Mouse (Mus musculus): ENCODE results near the gene Ndst4. TPM values are rescaled to one million over a fixed set of nuclear protein-coding genes. Genes with fewer than 3 reads are reported as not detected.

The Ndst4 gene
- polyA plus RNA-seq, 1 experiment from 2014 or later: 0.06 TPM

DNA sequence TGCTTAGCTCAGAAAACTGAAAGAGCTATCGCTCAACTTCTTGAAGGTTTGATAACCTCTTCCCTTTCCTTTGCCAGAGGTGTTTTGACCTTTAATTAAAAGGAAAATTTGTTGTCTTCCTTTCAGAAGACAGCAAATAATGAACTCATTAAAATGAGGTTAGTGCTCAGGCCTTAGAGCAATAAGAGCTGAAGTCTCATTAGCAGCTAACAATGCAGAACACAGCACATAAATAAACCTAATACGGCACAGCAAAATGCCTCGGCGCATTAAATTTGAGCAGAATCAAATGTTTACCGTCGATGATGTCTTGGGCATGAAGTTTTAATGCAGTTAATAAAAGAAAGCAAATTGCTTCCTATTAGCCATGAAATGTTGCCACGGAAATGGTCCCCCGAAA lies 129.5 kb downstream of the Ndst4 start:
- ATAC-seq (no peak), DNase-seq (ENCODE audit: low spot score) (no peak)
- H3K9ac ChIP-seq (replicated peaks; ENCODE audit: low read depth): no peak overlapping the region
- no peak overlapping the region for H3K4me3 ChIP-seq (ENCODE audit: low read depth, low read length)
- H3K4me1 ChIP-seq (ENCODE audit: insufficient read depth, low read depth, low read length): no peaks in the 10 kb centered on the region
- H3K27ac ChIP-seq (ENCODE audit: low read length): no peak overlapping the region
- H3K9me3 ChIP-seq (ENCODE audit: low read length): no peaks in the 10 kb centered on the region
- no peak overlapping the region for H3K4me2 ChIP-seq (replicated peaks; ENCODE audit: low read depth, low read length)
- no peaks in the 10 kb centered on the region for H3K36me3 ChIP-seq (ENCODE audit: insufficient read depth, low read length)
- WGBS: 84% methylated on average over 8 of the region's 8 CpGs
- H3K27me3 ChIP-seq (replicated peaks; ENCODE audit: insufficient read depth, low read length): no peaks in the 10 kb centered on the region
- TF ChIP-seq CTCF (IDR thresholded peaks at IDR 0.05) (no peak), EP300 (IDR thresholded peaks at IDR 0.05) (no peak)

DNA sequence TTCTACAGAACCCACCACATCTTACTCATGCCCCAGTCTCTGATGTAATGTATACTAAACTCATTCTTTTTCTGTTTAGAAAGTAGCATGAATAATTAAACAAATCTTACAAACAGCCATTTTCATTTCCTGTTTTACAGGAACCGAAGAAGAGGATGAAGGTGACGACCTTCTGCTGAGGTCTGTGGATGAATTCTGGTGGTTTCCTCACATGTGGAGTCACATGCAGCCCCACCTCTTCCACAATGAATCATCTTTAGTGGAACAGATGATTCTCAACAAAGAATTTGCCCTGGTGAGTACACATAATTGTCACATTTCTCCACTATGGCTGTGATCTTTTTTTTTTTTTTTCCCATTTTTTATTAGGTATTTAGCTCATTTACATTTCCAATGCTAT lies 166.7 kb downstream of the Ndst4 start:
- DNase-seq (ENCODE audit: low spot score) (no peak), ATAC-seq (no peak)
- TF ChIP-seq EP300 (IDR thresholded peaks at IDR 0.05): no peak
- H3K9me3 ChIP-seq (ENCODE audit: low read length): no peaks in the 10 kb centered on the region
- H3K27me3 ChIP-seq (replicated peaks; ENCODE audit: insufficient read depth, low read length): no peaks in the 10 kb centered on the region
- H3K4me2 ChIP-seq (replicated peaks; ENCODE audit: low read depth, low read length): no peak overlapping the region
- H3K27ac ChIP-seq (ENCODE audit: low read length): no peak overlapping the region
- no peaks in the 10 kb centered on the region for H3K36me3 ChIP-seq (ENCODE audit: insufficient read depth, low read length)
- WGBS: 40% methylated on average over 2 of the region's 2 CpGs
- no peaks in the 10 kb centered on the region for H3K4me1 ChIP-seq (ENCODE audit: insufficient read depth, low read depth, low read length)
- H3K9ac ChIP-seq (replicated peaks; ENCODE audit: low read depth): no peak overlapping the region
- H3K4me3 ChIP-seq (ENCODE audit: low read depth, low read length): no peak overlapping the region

DNA sequence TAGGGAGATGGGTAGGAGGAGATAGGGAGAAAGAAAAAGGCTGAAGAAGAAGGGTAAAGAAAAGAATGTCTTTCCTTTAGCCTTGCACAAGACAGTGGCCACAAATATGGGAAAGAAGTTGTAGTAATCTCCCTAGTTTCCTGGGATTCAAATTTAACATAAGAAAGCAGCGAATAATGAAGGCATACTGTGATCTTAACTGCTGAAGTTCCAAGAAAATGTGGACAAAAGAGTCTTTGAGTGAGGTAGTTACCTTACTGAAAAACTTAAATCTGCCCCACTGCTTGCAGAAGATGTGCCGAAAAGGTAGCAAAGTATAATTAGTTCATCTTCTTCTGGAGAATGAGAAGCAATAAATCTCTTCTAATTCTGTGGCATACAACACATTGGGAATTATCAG lies 228.4 kb downstream of the Ndst4 start:
- WGBS: 75% methylated on average over 2 of the region's 2 CpGs
- no peak overlapping the region for H3K4me2 ChIP-seq (replicated peaks; ENCODE audit: low read depth, low read length)

DNA sequence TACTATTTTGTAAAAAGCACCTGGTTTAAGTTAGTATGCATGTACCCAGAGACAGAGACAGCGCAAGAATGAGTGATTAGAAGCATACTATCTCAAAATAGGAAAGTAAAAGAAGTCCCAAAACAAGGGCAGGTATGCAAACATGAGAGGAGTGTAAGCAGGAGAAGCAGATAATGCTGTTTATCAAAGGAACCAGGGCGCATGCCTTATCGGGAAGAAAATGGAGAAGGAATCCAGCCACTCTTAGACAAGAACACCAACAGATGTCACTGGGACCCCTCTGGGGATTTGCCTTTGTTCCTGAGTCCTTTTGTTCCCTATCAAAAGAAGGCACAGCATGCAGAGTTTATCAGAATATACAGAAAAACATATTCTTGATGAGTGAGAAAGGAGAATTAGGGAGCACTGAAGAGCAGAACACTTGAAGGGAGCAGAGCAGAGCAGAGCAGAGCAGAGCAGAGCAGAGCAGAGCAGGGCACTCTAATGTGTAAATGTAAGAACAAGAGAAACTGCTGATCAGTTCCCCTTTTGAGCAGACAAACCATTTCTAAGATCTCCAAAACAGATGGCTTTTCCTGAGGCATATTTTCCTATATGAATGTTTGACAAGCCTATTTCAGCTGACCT lies 251.2 kb downstream of the Ndst4 start:
- Histone ChIP-seq H3K36me3 (ENCODE audit: insufficient read depth, low read length) (no peaks in the 10 kb centered on the region), H3K27ac (ENCODE audit: low read length) (no peak overlapping the region), H3K9me3 (ENCODE audit: low read length) (no peaks in the 10 kb centered on the region), H3K4me3 (ENCODE audit: low read depth, low read length) (no peak overlapping the region), H3K4me2 (replicated peaks; ENCODE audit: low read depth, low read length) (no peak overlapping the region), H3K9ac (replicated peaks; ENCODE audit: low read depth) (no peak overlapping the region), H3K27me3 (replicated peaks; ENCODE audit: insufficient read depth, low read length) (no peaks in the 10 kb centered on the region), H3K4me1 (ENCODE audit: insufficient read depth, low read depth, low read length) (no peaks in the 10 kb centered on the region)
- DNase-seq (ENCODE audit: low spot score) (no peak), ATAC-seq (no peak)
- TF ChIP-seq CTCF (IDR thresholded peaks at IDR 0.05) (no peak), EP300 (IDR thresholded peaks at IDR 0.05) (no peak)
- WGBS: 36% methylated on average over 3 of the region's 3 CpGs

More for the DNA sequence above, 228.4 kb downstream of the Ndst4 start:
- Histone ChIP-seq H3K27me3 (replicated peaks; ENCODE audit: insufficient read depth, low read length) (no peaks in the 10 kb centered on the region), H3K4me3 (ENCODE audit: low read depth, low read length) (no peak overlapping the region), H3K9me3 (ENCODE audit: low read length) (no peaks in the 10 kb centered on the region), H3K36me3 (ENCODE audit: insufficient read depth, low read length) (no peaks in the 10 kb centered on the region), H3K4me1 (ENCODE audit: insufficient read depth, low read depth, low read length) (no peaks in the 10 kb centered on the region), H3K9ac (replicated peaks; ENCODE audit: low read depth) (no peak overlapping the region), H3K27ac (ENCODE audit: low read length) (no peak overlapping the region)
- no peak for DNase-seq (ENCODE audit: low spot score)
- TF ChIP-seq CTCF (IDR thresholded peaks at IDR 0.05): no peak
- TF ChIP-seq EP300 (IDR thresholded peaks at IDR 0.05): no peak
- ATAC-seq: no peak

DNA sequence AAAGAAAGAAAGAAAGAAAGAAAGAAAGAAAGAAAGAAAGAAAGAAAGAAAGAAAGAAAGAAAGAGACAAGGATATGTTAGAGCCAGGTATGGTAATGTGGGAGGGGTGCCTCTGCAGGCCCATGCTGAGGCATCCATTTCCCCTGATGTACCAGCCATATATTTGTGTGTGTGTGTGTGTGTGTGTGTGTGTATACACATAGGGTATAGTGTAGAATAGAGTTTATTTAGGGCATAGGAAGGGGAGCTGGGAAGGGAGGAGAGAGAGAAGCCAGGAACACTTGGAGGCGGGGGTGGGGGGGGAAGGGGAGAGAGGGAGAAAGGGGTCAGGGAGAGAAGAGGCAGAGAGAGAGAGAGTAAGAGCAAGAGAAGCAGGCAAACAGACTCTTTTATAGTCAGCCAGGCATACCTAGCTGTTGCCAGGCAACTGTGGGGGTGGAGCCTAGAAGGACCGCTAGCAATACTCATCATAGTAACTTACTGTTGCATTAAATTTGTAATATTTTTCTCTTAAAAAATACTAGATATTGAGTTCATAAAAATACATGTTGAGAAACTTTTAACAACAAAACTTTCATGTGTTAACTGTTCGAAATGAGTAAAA lies 256.3 kb downstream of the Ndst4 start:
- no peaks in the 10 kb centered on the region for H3K4me1 ChIP-seq (ENCODE audit: insufficient read depth, low read depth, low read length)
- no peak overlapping the region for H3K27ac ChIP-seq (ENCODE audit: low read length)
- H3K27me3 ChIP-seq (replicated peaks; ENCODE audit: insufficient read depth, low read length): no peaks in the 10 kb centered on the region
- DNase-seq (ENCODE audit: low spot score) (peak; percentile 12), ATAC-seq (no peak)
- H3K4me2 ChIP-seq (replicated peaks; ENCODE audit: low read depth, low read length): no peak overlapping the region
- WGBS: 61% methylated on average over 3 of the region's 3 CpGs
- no peak overlapping the region for H3K9ac ChIP-seq (replicated peaks; ENCODE audit: low read depth)
- H3K9me3 ChIP-seq (ENCODE audit: low read length): no peaks in the 10 kb centered on the region
- TF ChIP-seq CTCF (IDR thresholded peaks at IDR 0.05) (no peak), EP300 (IDR thresholded peaks at IDR 0.05) (no peak)
- no peaks in the 10 kb centered on the region for H3K36me3 ChIP-seq (ENCODE audit: insufficient read depth, low read length)
- H3K4me3 ChIP-seq (ENCODE audit: low read depth, low read length): no peak overlapping the region

DNA sequence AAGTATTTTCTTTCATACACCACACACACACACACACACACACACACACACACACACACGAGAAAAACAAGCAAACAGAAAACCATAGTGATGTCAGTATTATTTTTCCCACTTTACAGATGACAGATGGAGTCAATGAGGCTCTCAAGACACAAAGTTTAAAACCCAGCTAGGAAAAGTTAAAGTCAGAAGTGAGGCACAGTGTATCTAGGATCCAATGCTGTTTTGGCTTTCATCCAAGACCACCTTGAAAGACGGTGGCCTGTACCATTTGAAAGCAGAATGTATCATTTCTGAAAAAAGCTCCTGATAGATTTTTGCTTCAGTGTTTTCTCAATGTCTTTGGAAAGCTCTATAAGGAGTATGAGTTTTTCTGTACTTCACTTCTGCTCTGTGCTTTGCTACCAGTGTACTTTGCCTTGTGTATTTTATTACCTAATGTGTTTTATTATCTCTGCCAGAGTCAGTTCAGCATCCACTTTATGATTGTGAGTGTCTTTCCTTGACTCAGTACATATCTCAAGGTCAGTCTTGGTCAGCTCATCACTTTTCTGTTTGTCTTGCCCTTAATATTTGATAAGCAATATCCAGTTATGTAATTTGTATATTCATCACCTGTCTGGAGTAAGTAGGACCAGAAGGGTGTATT lies 257.1 kb downstream of the Ndst4 start:
- TF ChIP-seq CTCF (IDR thresholded peaks at IDR 0.05) (no peak), EP300 (IDR thresholded peaks at IDR 0.05) (no peak)
- no peak overlapping the region for H3K4me3 ChIP-seq (ENCODE audit: low read depth, low read length)
- ATAC-seq: no peak
- no peak overlapping the region for H3K27ac ChIP-seq (ENCODE audit: low read length)
- H3K9ac ChIP-seq (replicated peaks; ENCODE audit: low read depth): no peak overlapping the region
- no peak for DNase-seq (ENCODE audit: low spot score)
- H3K9me3 ChIP-seq (ENCODE audit: low read length): no peaks in the 10 kb centered on the region
- H3K4me2 ChIP-seq (replicated peaks; ENCODE audit: low read depth, low read length): no peak overlapping the region
- 41% methylated on average over 2 of the region's 2 CpGs for WGBS
- no peaks in the 10 kb centered on the region for H3K4me1 ChIP-seq (ENCODE audit: insufficient read depth, low read depth, low read length)
- no peaks in the 10 kb centered on the region for H3K27me3 ChIP-seq (replicated peaks; ENCODE audit: insufficient read depth, low read length)
- no peaks in the 10 kb centered on the region for H3K36me3 ChIP-seq (ENCODE audit: insufficient read depth, low read length)

Measured in lung, postnatal 0 days (tissue).